Mouse (Mus musculus) brain, embryonic 14.5 days (tissue): Measurements from ENCODE around the gene Gm20708.

Experiments used
- CTCF ChIP-seq: fragments of 200-500 bp; IDR thresholded peaks from 2 replicates; pipeline ENCODE4 v1.5.1; 2012; ENCODE audit warnings: inconsistent platforms, mild to moderate bottlenecking, moderate library complexity, borderline replicate concordance; ENCODE audit not compliant: insufficient read depth, insufficient read length; ENCODE audit errors: extremely low read depth
- POLR2A ChIP-seq: fragments of 200-500 bp; IDR thresholded peaks from 2 replicates; pipeline ENCODE4 v1.6.1; 2012; ENCODE audit warnings: mild to moderate bottlenecking, inconsistent platforms, borderline replicate concordance; ENCODE audit not compliant: poor library complexity, insufficient read depth, insufficient read length, severe bottlenecking; ENCODE audit errors: extremely low read depth

- no peak for TF ChIP-seq CTCF
- no peak for TF ChIP-seq POLR2A
These were observed 46.5 kb downstream of the Gm20708 start for GRCm38 (mm10) chr11:117855975-117856374.
